Comparison of ENCODE assay signal across 7 mouse cellular contexts in the genomic region with DNA sequence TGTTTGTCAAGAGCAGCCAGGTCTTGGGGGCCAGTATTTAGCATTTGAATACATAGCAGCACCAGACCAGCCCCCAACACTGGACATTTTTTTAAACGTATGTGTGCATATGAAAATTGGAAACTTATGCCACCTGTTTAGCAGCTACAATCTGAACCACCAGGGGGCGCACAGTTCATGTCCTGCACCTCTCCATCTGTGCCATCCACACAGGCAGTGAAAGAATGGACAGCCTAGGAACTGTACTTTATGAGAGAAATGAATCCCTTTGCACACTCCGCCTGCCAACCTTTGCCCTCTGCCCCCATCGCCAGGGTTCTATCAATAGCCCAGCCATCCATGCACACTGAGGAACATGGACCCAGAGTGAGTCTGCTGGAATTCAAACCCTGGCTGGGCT. TPM values are rescaled to one million over a fixed set of nuclear protein-coding genes. Genes with fewer than 3 reads are reported as not detected.
DNase-seq lines count a peak whose midpoint lies in the region; ATAC-seq and TF ChIP-seq lines count a peak whose summit lies in the region.

No protein-coding gene starts in this region.

- TF ChIP-seq POLR2A in bone marrow, adult 2 months (IDR thresholded peaks at IDR 0.05; ENCODE audit: borderline replicate concordance, control insufficient read depth, low read depth, low read length) = no peak
- TF ChIP-seq POLR2A in embryonic fibroblast, embryonic 13.5 days (IDR thresholded peaks at IDR 0.05; ENCODE audit: low read depth, low read length) = no peak

- 0 out of 2 replicates have a peak, but pooled peaks have one; percentile 35 for ATAC-seq in kidney, embryonic 14.5 days (ENCODE audit: low FRiP score, low TSS enrichment)

- peak; percentile 91 for TF ChIP-seq CTCF in bone marrow, adult 2 months (IDR thresholded peaks at IDR 0.05; ENCODE audit: control insufficient read depth, insufficient read depth, low read length)
- peak; percentile 72; the same call in 1 of the 2 replicates for TF ChIP-seq CTCF in embryonic fibroblast, embryonic 13.5 days (IDR thresholded peaks at IDR 0.05; ENCODE audit: borderline replicate concordance, insufficient read depth, low read length)

- no peak overlapping the region for H3K4me3 ChIP-seq in bone marrow, adult 2 months (replicated peaks; ENCODE audit: control insufficient read depth, low read depth, low read length)
- no peak overlapping the region for H3K4me3 ChIP-seq in embryonic fibroblast, embryonic 13.5 days (ENCODE audit: insufficient read depth, low read length)
- no peak overlapping the region for H3K4me3 ChIP-seq in kidney, embryonic 14.5 days (ENCODE audit: low read length)

- H3K27me3 ChIP-seq in kidney, embryonic 14.5 days (ENCODE audit: control insufficient read depth, insufficient read depth, low read length) = no peaks in the 10 kb centered on the region

- H3K4me1 ChIP-seq in bone marrow, adult 2 months (ENCODE audit: control insufficient read depth, insufficient read depth, low read length) = peaks cover 5% of the 10 kb centered on the region; the same call in 1 of the 2 replicates
- H3K4me1 ChIP-seq in embryonic fibroblast, embryonic 13.5 days (ENCODE audit: control insufficient read depth, insufficient read depth, low read length) = no peaks in the 10 kb centered on the region
- H3K4me1 ChIP-seq in kidney, embryonic 14.5 days (ENCODE audit: control insufficient read depth, insufficient read depth, low read length) = no peaks in the 10 kb centered on the region

- DNase-seq in urinary bladder, postnatal 25 days (ENCODE audit: low spot score) = peak; percentile 47
- no peak for DNase-seq in urinary bladder, adult 2 months (ENCODE audit: low spot score)
- peak; percentile 59 for DNase-seq in lung, postnatal 25 days (ENCODE audit: low spot score)
- peak; percentile 65 for DNase-seq in right cerebral cortex, postnatal 4 days

- no peaks in the 10 kb centered on the region for H3K9me3 ChIP-seq in kidney, embryonic 14.5 days (ENCODE audit: control insufficient read depth, low read length)

- H3K4me2 ChIP-seq in kidney, embryonic 14.5 days (replicated peaks; ENCODE audit: low read depth, low read length) = no peak overlapping the region

- H3K9ac ChIP-seq in kidney, embryonic 14.5 days (ENCODE audit: low read depth, low read length) = no peak overlapping the region

- H3K36me3 ChIP-seq in kidney, embryonic 14.5 days (ENCODE audit: control insufficient read depth, insufficient read depth, low read length) = no peaks in the 10 kb centered on the region

- 17% methylated on average over 4 of the region's 4 CpGs for WGBS in bone marrow, adult 2 months
- 60% methylated on average over 4 of the region's 4 CpGs for WGBS in kidney, embryonic 14.5 days

- no peak overlapping the region for H3K27ac ChIP-seq in bone marrow, adult 2 months (ENCODE audit: control insufficient read depth, insufficient read depth, low read depth, low read length, poor library complexity)
- H3K27ac ChIP-seq in embryonic fibroblast, embryonic 13.5 days (ENCODE audit: insufficient read depth, low read length) = no peak overlapping the region
- H3K27ac ChIP-seq in kidney, embryonic 14.5 days (ENCODE audit: low read depth, low read length) = no peak overlapping the region

RNA-seq across cellular contexts. Expression of a gene that starts 23.0 kb away (rescaled TPM):
- 14.6 and 18.0 TPM in 2 replicates for polyA plus RNA-seq in urinary bladder, adult 2 months (2012; rRNA removed)
- 42.2 and 91.9 TPM in 2 replicates for polyA plus RNA-seq in bone marrow, adult 2 months (2011; ENCODE audit: insufficient read depth, insufficient read length, low replicate concordance, missing spikeins)
- 12.6 and 22.7 TPM in 2 replicates for polyA plus RNA-seq in embryonic fibroblast, embryonic 13.5 days (2011; ENCODE audit: insufficient read length, low read depth, missing spikeins)
- polyA plus RNA-seq in kidney, embryonic 14.5 days (2014; fragmentation: Nextera tagmentation; extraction: Ambion mirVana) = 6.6 and 7.9 TPM in 2 replicates

RNA-seq across cellular contexts. Expression of a gene that starts 25.3 kb away (rescaled TPM):
- not detected in 2 replicates for polyA plus RNA-seq in urinary bladder, adult 2 months (2012; rRNA removed)
- not detected in 2 replicates for polyA plus RNA-seq in bone marrow, adult 2 months (2011; ENCODE audit: insufficient read depth, insufficient read length, low replicate concordance, missing spikeins)
- not detected in 2 replicates for polyA plus RNA-seq in embryonic fibroblast, embryonic 13.5 days (2011; ENCODE audit: insufficient read length, low read depth, missing spikeins)
- polyA plus RNA-seq in kidney, embryonic 14.5 days (2014; fragmentation: Nextera tagmentation; extraction: Ambion mirVana) = not detected in 2 replicates

RNA-seq across cellular contexts. Expression of a gene that starts 26.1 kb away (rescaled TPM):
- polyA plus RNA-seq in urinary bladder, adult 2 months (2012; rRNA removed) = 33.8 and 34.4 TPM in 2 replicates
- 9.0 and 9.2 TPM in 2 replicates for polyA plus RNA-seq in bone marrow, adult 2 months (2011; ENCODE audit: insufficient read depth, insufficient read length, low replicate concordance, missing spikeins)
- polyA plus RNA-seq in embryonic fibroblast, embryonic 13.5 days (2011; ENCODE audit: insufficient read length, low read depth, missing spikeins) = 27.2 and 29.5 TPM in 2 replicates
- 14.1 and 19.0 TPM in 2 replicates for polyA plus RNA-seq in kidney, embryonic 14.5 days (2014; fragmentation: Nextera tagmentation; extraction: Ambion mirVana)

RNA-seq across cellular contexts. Expression of a gene that starts 44.2 kb away (rescaled TPM):
- 0.01 and 0.04 TPM in 2 replicates for polyA plus RNA-seq in urinary bladder, adult 2 months (2012; rRNA removed)
- 1.1 TPM in 2 replicates for polyA plus RNA-seq in bone marrow, adult 2 months (2011; ENCODE audit: insufficient read depth, insufficient read length, low replicate concordance, missing spikeins)
- polyA plus RNA-seq in embryonic fibroblast, embryonic 13.5 days (2011; ENCODE audit: insufficient read length, low read depth, missing spikeins) = not detected in 2 replicates
- polyA plus RNA-seq in kidney, embryonic 14.5 days (2014; fragmentation: Nextera tagmentation; extraction: Ambion mirVana) = 0.14 TPM in 1 of 2 replicates, not detected in the other
